Mouse (Mus musculus) CD8-positive naive resting alpha-beta T cell, adult 57 days (primary cell): ENCODE measurements around the gene Smco2. TPM values are rescaled to one million over a fixed set of nuclear protein-coding genes. Genes with fewer than 3 reads are reported as not detected.

Source experiments
- total RNA-seq: library from RNA; stranded (reverse); gene quantifications from one replicate; pipeline ENCODE4 v1.2.4, GENCODE M21; 2023

Smco2 gene
- total RNA-seq, result not detected

DNA sequence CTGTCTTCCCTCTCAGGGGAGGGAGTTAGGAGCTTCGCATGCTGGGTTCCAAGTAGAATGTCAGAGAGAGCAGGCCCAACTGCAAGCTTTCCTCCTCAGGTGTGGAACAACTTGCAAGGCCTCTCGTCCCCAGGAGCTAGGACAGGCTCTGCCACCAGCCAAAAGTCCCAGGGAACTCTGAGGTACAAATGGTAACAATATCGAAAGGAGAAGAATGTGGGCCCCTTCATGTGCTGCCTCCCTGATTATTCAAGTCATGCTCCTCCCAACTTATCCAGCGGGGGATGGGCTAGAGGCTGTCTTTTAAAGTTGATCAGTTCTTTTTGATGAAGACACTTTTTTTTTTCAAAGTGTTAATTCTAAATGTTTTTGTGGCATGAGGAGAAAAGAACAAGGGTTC, at the start of gene Smco2:
TSS of gene Smco2 (plus strand) at position 55 of the 400 bp plus-strand sequence.

DNA sequence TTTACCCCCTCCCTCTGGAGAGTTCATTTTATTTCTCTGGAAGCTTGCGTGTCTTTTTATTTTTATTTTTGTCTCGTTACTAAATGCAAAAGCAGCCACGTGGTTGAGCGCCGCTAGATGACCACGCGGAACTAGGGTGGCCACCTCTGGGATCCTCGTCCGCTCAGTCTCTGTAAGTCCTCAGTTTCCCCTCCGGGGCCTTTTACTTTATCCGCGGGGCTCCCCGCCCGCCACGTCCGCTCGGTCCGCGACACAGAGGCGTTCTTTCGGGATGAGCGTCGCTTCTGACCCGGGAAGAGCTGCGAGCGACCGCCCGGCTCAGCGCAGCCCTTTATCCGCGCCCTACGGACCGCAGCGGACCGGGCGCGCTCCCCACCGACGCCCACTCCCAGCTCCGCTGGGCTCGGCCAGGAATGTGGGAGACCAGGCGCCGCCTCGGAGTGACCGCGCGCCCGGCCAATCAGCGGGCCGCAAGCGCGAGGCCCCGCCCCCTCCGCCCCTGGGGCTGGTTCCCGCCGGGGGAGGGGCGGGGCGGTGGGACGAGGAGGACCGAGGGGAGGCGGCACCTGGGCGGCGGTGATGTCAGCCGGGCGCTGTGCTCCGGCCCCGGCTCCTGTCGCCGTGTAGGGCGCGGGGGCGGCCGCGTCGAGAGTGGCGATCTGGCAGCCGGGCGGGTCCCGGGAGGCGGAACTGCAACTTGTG, 38.2 kb downstream of the Smco2 start, which contains the start of gene Ppfibp1:
TSS of gene Ppfibp1 (plus strand) at position 530 of the 702 bp plus-strand sequence.

Other genes starting within 250 kb of the Smco2 start
- 43.2 TPM for gene Med21, start 207.6 kb upstream of the Smco2 start, total RNA-seq
- 9.1 TPM for gene Tm7sf3, start 207.3 kb upstream of the Smco2 start, total RNA-seq
- gene Stk38l, start 125.1 kb upstream of the Smco2 start, total RNA-seq, result 14.5 TPM
- 0.21 TPM for gene Arntl2, start 54.0 kb upstream of the Smco2 start, total RNA-seq
- 14.3 TPM for gene Ppfibp1, start 38.4 kb downstream of the Smco2 start, total RNA-seq
- not detected for gene 1700034J05Rik, start 104.3 kb downstream of the Smco2 start, total RNA-seq
- 0.70 TPM for gene Rep15, start 182.5 kb downstream of the Smco2 start, total RNA-seq
- 35.3 TPM for gene Mrps35, start 192.7 kb downstream of the Smco2 start, total RNA-seq
- not detected for gene Mansc4, start 236.9 kb downstream of the Smco2 start, total RNA-seq
- gene Klhl42, start 241.3 kb downstream of the Smco2 start, total RNA-seq, result 12.5 TPM